Mouse (Mus musculus) frontal cortex, adult (tissue): Measurements from ENCODE around the gene Mtmr11.
"Not testable (repeated sequence)": the region's sequence is repeated elsewhere in the genome, so short reads cannot be mapped to it uniquely, and the experiment has no call there.

ENCODE experiments used
- ATAC-seq: cut with Nextera tagmentation; 2 replicates; pipeline ENCODE4 v1.9.2; 2017; ENCODE audit warnings: mild to moderate bottlenecking, moderate library complexity, mixed read lengths; ENCODE audit not compliant: low TSS enrichment

Gene Mtmr11

DNA sequence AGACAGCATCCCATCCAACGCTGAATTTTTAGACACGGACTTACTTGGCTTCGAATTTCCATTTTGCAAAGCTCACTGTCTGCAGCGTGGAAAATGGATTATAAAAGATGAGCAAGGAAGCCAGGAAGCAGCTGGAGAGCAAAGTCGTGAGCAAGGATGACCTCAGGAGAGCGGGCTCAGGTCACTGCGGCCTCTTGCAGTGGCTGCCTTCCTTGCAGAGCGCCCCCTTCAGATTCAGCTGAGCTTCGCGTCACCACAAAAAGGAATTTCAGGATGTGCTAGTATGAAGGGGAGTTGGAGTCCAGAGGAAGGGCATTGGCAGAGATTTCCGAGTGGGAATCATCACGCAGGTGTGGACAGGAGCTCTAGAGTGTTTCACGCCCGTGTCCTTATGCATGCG is 47.4 kb downstream of the Mtmr11 start:
- ATAC-seq: no peak

- ATAC-seq: peak; percentile 21
Measured at GRCm38 (mm10) chr3:96219191-96219641, 57.4 kb downstream of the Mtmr11 start.

DNA sequence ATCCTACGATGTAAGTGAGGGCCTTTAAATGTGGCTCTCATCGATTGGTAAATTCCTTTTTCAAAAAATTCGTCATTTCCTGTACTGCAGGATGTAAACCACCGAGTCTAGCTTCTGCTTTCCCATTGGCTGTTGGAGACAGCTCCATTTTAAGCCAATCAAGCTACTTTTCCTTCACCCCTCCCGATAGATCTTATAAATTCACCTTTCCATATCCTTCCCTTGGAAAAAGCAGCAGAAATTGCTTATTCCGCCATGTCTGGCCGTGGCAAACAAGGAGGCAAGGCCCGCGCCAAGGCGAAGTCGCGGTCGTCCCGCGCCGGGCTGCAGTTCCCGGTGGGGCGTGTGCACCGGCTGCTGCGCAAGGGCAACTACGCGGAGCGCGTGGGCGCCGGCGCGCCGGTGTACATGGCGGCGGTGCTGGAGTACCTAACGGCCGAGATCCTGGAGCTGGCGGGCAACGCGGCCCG is 57.9 kb downstream of the Mtmr11 start, which contains the start of the genes Bola1 and Hist2h2ab:
Gene Bola1 (minus strand): TSS at position 49 of the 470 bp plus-strand sequence.
Gene Hist2h2ab (plus strand): TSS at position 205 of the 470 bp plus-strand sequence.
- peak; percentile 88 for ATAC-seq

DNA sequence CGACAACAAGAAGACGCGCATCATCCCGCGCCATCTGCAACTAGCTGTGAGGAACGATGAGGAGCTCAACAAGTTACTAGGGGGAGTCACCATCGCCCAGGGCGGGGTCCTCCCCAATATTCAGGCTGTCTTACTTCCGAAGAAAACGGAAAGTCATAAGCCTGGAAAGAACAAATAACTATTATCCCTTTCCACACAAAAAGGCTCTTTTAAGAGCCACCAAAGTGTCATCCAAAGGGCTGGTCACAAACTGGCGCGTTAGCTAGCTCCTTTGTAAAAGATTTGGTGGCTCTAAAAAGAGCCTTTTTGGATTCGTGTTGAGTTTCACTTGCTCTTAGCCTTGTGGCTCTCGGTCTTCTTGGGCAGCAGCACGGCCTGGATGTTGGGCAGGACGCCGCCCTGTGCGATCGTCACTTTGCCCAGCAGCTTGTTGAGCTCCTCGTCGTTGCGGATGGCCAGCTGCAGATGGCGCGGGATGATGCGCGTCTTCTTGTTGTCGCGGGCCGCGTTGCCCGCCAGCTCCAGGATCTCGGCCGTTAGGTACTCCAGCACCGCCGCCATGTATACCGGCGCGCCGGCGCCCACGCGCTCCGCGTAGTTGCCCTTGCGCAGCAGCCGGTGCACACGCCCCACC is 58.4 kb downstream of the Mtmr11 start:
- ATAC-seq: not testable (repeated sequence)

GRCm38 (mm10) chr3:96220765-96221639 is 59.2 kb downstream of the Mtmr11 start, which contains the start of the genes Hist2h2ac and Hist2h2be:
TSS of gene Hist2h2ac (minus strand) at chr3:96220880.
TSS of gene Hist2h2be (plus strand) at chr3:96221119.
- ATAC-seq: peak; percentile 88
